Mouse (Mus musculus) megakaryocyte, adult 5-6 weeks (primary cell): ENCODE data around the gene Scgb1b29. TPM values are rescaled to one million over a fixed set of nuclear protein-coding genes. Genes with fewer than 3 reads are reported as not detected.
"Not testable (repeated sequence)": the region's sequence is repeated elsewhere in the genome, so short reads cannot be mapped to it uniquely, and the experiment has no call there.

Experiments used
- ATAC-seq: 2 replicates; pipeline ENCODE4 v1.8.0; 2016; ENCODE audit warnings: mild to moderate bottlenecking, inconsistent platforms; ENCODE audit not compliant: poor library complexity, severe bottlenecking
- total RNA-seq, 2 experiments: library from RNA; stranded (forward) in 1 of 2; stranded (reverse) in 1 of 2; fragments of 153-499, 151-499 nt in 1 of 2; fragments of 221-1000, 200-1000 nt in 1 of 2; gene quantifications; 2 replicates each; pipeline versions ENCODE4 v1.2.3 to v1.2.4; 2015 to 2017

The Scgb1b29 gene
- total RNA-seq (2015) (not detected in 2 replicates), total RNA-seq (2017) (not detected in 2 replicates)

GRCm38 (mm10) chr7:32441241-32441640 is at the start of gene Scgb1b29:
Gene Scgb1b29 (plus strand): TSS chr7:32441541.
- ATAC-seq, result not testable (repeated sequence)

- not testable (repeated sequence) for ATAC-seq
Observed at GRCm38 (mm10) chr7:32428636-32429035, 12.7 kb upstream of the Scgb1b29 start.

Other genes starting within 250 kb of the Scgb1b29 start
- not detected in 2 replicates for gene Scgb2b11, start 230.4 kb upstream of the Scgb1b29 start, total RNA-seq (2015)
- not detected in 2 replicates for gene Scgb2b11, start 230.4 kb upstream of the Scgb1b29 start, total RNA-seq (2017)
- not detected in 2 replicates for gene Scgb1b11, start 218.7 kb upstream of the Scgb1b29 start, total RNA-seq (2015)
- not detected in 2 replicates for gene Scgb1b11, start 218.7 kb upstream of the Scgb1b29 start, total RNA-seq (2017)
- not detected in 2 replicates for gene Scgb2b12, start 114.3 kb upstream of the Scgb1b29 start, total RNA-seq (2015)
- not detected in 2 replicates for gene Scgb2b12, start 114.3 kb upstream of the Scgb1b29 start, total RNA-seq (2017)
- gene Scgb1b12, start 107.4 kb upstream of the Scgb1b29 start, total RNA-seq (2015), result not detected in 2 replicates
- not detected in 2 replicates for gene Scgb1b12, start 107.4 kb upstream of the Scgb1b29 start, total RNA-seq (2017)